Mouse (Mus musculus): ENCODE results near the gene Zfp786. TPM values are rescaled to one million over a fixed set of nuclear protein-coding genes. Genes with fewer than 3 reads are reported as not detected.

Gene Zfp786
- total RNA-seq, 2 experiments from 2014 or later, result 2.1 to 2.7 TPM

GRCm38 (mm10) chr6:47821776-47822175 lies 8.9 kb downstream of the Zfp786 start:
- DNase-seq (ENCODE audit: low spot score in 2 of 2), result no peak

- no peak for DNase-seq (ENCODE audit: low spot score in 2 of 2)
These were observed 9.4 kb downstream of the Zfp786 start for GRCm38 (mm10) chr6:47821236-47821635.

GRCm38 (mm10) chr6:47819626-47820325 lies 10.9 kb downstream of the Zfp786 start:
- no peak for DNase-seq (ENCODE audit: low spot score in 2 of 2)

GRCm38 (mm10) chr6:47818721-47819120 lies 11.9 kb downstream of the Zfp786 start:
- no peak for DNase-seq (ENCODE audit: low spot score in 2 of 2)

GRCm38 (mm10) chr6:47816151-47816550 lies 14.5 kb downstream of the Zfp786 start:
- DNase-seq (ENCODE audit: low spot score in 2 of 2), result no peak

- peak; percentile 93 to 95 for DNase-seq (ENCODE audit: low spot score in 2 of 2)
These were observed 17.3 kb downstream of the Zfp786 start, which contains the start of gene Pdia4 for GRCm38 (mm10) chr6:47813257-47813878. Gene Pdia4 (minus strand): TSS chr6:47813430.

- DNase-seq (ENCODE audit: low spot score in 2 of 2), result no peak
These were observed 18.3 kb downstream of the Zfp786 start for GRCm38 (mm10) chr6:47812271-47812915.

- no peak for DNase-seq (ENCODE audit: low spot score in 2 of 2)
These were observed 19.3 kb downstream of the Zfp786 start for GRCm38 (mm10) chr6:47811324-47811723.

GRCm38 (mm10) chr6:47810181-47810580 lies 20.5 kb downstream of the Zfp786 start:
- DNase-seq (ENCODE audit: low spot score in 2 of 2), result no peak

GRCm38 (mm10) chr6:47809053-47809452 lies 21.6 kb downstream of the Zfp786 start:
- no peak for DNase-seq (ENCODE audit: low spot score in 2 of 2)

- DNase-seq (ENCODE audit: low spot score in 2 of 2), result no peak
These were observed 22.1 kb downstream of the Zfp786 start for GRCm38 (mm10) chr6:47808545-47808944.

GRCm38 (mm10) chr6:47807419-47807818 lies 23.2 kb downstream of the Zfp786 start:
- no peak for DNase-seq (ENCODE audit: low spot score in 2 of 2)

- no peak for DNase-seq (ENCODE audit: low spot score in 2 of 2)
These were observed 25.1 kb downstream of the Zfp786 start for GRCm38 (mm10) chr6:47805520-47805919.

GRCm38 (mm10) chr6:47799079-47799478 lies 31.6 kb downstream of the Zfp786 start:
- DNase-seq (ENCODE audit: low spot score in 2 of 2), result no peak

- DNase-seq (ENCODE audit: low spot score in 2 of 2), result no peak
These were observed 36.4 kb downstream of the Zfp786 start for GRCm38 (mm10) chr6:47794106-47794830.

- DNase-seq (ENCODE audit: low spot score in 2 of 2), result no peak
These were observed 37.4 kb downstream of the Zfp786 start for GRCm38 (mm10) chr6:47793284-47793683.

- no peak for DNase-seq (ENCODE audit: low spot score in 2 of 2)
These were observed 38.1 kb downstream of the Zfp786 start for GRCm38 (mm10) chr6:47792533-47792932.

GRCm38 (mm10) chr6:47790745-47791144 lies 39.9 kb downstream of the Zfp786 start:
- DNase-seq (ENCODE audit: low spot score in 2 of 2), result no peak

- DNase-seq (ENCODE audit: low spot score in 2 of 2), result no peak
These were observed 41.8 kb downstream of the Zfp786 start for GRCm38 (mm10) chr6:47788821-47789220.

- DNase-seq (ENCODE audit: low spot score in 2 of 2), result peak; percentile 20 to 59
These were observed 42.5 kb downstream of the Zfp786 start for GRCm38 (mm10) chr6:47787941-47788736.
